Mouse (Mus musculus) gastrocnemius, postnatal 36 days (tissue): ENCODE data around the gene Gdpd5. TPM values are rescaled to one million over a fixed set of nuclear protein-coding genes. Genes with fewer than 3 reads are reported as not detected.
A peak's percentile ranks its signal among the peaks of the same experiment; 100 is the strongest.
"Not testable (repeated sequence)": the region's sequence is repeated elsewhere in the genome, so short reads cannot be mapped to it uniquely, and the experiment has no call there.

Source experiments
- DNase-seq, 2 experiments: peaks; one replicate each; pipeline ENCODE4 v3.0.0; 2022
- intact Hi-C: fragments of 180-260 bp; cut with DNase I; formaldehyde crosslinking; loops from one replicate; pipeline ENCODE4 v1.15.1; 2025
- total RNA-seq, 2 experiments: library from RNA; stranded (reverse); gene quantifications; 2 replicates each; pipeline ENCODE4 v1.2.3; 2021

Gdpd5 gene
- total RNA-seq, 2 experiments from 2014 or later = 2.6 to 4.6 TPM

DNA sequence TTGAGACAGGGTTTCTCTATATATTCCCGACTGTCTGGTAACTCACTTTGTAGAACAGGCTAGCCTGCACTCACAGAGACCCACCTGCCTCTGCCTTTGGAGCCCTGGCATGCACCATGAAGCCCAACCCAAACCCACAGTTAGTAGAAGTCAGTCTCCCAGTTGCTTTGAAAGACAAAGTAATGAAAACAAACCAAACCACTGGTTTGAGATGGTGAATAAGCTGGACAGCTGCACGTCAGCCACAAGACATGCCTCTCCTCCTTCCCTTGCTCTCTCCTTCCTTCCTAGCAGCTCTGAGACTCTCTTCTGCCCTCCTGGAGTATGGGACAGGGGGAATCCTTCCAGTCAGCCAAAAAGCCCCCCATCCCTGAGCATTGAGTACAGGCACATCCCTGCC lies 19.1 kb upstream of the Gdpd5 start:
- intact Hi-C loops = no loop called here
- no peak for DNase-seq

DNA sequence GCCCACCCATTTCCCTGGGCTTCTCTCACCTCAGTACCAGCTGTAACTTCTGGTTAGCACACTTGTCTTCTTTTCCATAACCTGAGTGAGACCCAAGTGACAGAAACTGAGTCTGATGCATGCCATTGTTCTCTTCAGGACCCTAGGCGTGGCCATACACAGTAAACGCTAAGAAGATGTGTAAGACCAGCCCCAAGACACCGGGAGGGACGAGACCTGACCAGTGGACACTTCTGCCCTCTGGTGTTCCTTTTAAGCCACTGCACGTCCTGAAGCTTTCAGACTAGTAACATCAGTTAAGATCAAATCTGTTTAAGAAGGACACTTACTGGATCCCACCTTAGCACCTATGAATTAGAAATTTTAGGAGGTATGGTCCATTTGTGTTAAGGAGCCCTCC lies 16.1 kb upstream of the Gdpd5 start:
- intact Hi-C loops = loop anchor here (1.0 kb wide), 1 partner anchor 32 kb away; no protein-coding TSS in a partner anchor

DNA sequence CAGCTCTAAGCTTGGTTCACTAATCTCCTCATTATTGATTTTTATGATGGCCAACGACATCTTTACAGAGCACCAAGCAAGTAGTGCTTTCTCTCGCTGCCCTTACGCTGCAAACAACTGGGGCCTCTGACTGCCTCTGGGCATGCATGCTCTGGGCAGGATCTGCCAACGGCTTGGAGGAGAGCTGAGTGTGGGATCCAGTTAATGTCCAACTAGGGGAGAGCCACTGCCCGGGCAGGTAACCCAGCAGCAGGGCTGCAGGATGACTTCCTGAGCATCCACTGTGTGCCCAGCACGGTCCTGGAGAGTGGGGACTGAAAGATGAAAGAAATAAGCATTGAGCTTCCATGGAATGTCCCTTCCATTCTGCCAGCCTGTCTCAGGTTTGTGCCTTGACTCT lies 14.5 kb upstream of the Gdpd5 start:
- intact Hi-C loops = no loop called here
- no peak for DNase-seq

More for the DNA sequence above, 16.1 kb upstream of the Gdpd5 start:
- peak in 1 of 2 experiments; percentile 71 for DNase-seq

GRCm38 (mm10) chr7:99374325-99374724 lies 6.9 kb upstream of the Gdpd5 start:
- DNase-seq, intact Hi-C loops: not testable (repeated sequence)

DNA sequence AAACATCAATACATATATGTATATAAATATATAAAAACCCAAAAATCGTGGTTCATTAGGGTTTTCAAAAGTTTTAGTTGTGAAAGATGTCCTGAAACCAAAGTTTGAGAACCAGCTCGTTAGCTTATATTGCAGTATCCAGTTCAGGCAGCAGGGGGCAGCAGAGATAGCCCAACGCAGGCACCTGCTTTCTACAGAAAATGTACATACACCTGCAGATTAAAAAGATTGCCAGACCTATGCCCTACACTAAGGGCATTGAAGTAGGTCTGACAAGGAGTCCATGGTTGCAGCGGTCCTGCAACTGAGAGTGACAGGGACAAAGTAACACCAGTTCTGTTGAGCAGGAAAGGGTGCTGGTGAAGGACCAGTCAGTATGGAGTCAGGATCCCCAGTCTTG lies 5.8 kb upstream of the Gdpd5 start:
- intact Hi-C loops = no loop called here
- peak; percentile 61 to 70 for DNase-seq

DNA sequence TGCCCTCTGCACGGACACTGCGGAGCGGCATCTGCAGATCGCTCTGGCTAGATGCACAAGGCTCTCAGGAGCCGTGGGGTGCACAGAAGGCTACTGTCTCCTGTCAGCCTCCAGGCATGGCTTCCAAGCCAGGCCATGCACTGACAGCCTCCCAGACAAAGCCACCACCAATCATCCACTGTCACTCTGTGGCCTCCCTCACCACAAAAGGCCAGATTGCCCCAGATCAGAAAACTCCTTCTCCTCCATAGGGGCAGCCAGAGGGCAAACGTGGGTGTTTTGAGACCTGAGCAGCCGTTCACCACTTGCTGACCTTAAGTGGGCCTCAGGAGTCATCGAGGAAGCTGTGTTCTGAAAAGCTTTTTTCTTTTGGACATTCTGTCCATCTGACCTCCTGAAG lies 2.3 kb upstream of the Gdpd5 start:
- intact Hi-C loops = no loop called here
- no peak for DNase-seq

- intact Hi-C loops = no loop called here
- no peak for DNase-seq
Measured at GRCm38 (mm10) chr7:99380491-99381213, 562 bp upstream of the Gdpd5 start.

DNA sequence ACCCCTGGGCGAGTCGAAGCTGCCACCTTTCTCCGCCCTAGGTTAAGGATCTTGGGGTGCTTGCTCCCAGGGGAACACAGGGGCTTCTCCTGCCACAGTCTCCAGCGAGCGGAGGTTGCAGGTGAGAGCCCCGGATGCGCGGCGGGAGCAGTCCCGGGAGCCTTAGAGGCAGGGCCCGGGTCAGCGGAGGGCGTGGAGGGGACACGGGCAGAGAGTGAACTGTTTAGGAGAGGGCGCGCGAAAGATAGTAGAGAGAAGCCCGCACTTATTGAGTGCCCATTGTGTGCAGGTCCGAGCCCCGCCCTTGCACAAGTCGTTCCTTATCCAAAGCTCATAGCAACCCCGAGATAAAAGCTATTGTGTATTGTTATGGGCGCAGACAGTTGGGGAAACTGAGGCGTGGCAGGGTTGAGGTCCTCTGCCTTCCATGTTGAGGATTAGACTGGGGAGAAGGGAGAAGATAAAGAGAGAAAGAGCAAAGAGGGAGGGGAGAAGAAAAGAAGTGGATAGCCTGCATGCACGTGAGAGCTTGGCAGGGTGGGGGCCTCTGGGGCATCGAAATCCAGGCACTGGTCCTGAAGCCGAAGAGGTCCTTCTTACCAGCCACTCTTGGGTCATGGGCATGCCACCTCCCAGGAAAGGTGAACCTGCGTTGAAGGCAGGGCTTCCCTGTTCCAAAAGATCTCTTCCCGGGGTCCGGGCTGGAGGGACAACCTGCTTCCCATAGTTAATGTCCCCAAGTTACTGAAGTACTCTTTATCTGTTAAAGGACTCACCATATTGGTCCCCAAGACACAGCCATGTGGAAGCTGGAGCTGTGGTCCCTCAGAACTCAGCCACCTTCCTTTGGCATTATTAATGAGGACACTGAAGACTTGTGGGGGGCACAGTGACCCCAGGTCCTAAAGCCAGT lies 1.1 kb downstream of the Gdpd5 start:
- no peak for DNase-seq
- intact Hi-C loops = no loop called here

DNA sequence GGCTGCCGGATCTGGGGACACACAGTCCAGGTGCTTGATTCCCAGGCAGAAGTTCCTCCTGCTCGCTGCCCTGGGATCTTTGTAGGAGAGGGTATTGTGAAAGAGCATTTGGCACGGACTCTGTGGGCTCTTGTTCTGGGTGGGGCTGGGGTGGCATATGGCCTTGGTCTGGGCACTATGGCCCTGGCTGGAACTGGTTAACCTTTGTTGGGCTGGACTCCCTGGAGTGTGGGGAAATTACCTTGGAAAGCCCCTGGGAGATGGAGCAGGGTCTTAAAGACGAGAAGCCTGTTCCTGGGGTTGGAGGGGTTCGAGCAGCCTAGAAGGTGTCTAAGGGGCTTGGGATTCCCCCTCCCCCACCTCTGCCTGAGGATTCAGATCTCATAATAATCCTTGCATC lies 2.0 kb downstream of the Gdpd5 start:
- no peak for DNase-seq
- intact Hi-C loops = no loop called here

GRCm38 (mm10) chr7:99384101-99384611 lies 2.9 kb downstream of the Gdpd5 start:
- intact Hi-C loops = no loop called here

GRCm38 (mm10) chr7:99386030-99386429 lies 4.8 kb downstream of the Gdpd5 start:
- intact Hi-C loops = no loop called here
- peak; percentile 60 to 71 for DNase-seq

More at GRCm38 (mm10) chr7:99384101-99384611, 2.9 kb downstream of the Gdpd5 start:
- DNase-seq = no peak

DNA sequence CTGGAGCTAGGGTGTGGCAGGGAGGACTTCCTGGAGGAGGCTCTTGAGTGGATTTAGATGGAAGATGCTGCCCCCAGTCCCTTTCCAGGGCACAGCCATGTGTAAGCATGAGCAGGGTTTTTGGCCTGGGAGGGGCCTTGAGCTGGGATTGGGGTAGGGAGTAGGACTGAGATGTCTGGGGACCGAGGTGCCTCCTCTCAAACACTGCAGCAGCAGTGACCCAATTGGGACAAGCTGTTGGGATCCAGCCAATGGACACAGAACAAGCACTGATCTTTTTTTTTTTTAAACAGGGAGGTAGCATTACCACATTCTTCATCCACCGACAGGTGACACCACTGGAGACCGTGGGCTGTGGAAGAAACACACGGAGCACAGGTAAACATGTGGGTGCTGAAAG lies 5.6 kb downstream of the Gdpd5 start:
- no peak for DNase-seq
- intact Hi-C loops = no loop called here

DNA sequence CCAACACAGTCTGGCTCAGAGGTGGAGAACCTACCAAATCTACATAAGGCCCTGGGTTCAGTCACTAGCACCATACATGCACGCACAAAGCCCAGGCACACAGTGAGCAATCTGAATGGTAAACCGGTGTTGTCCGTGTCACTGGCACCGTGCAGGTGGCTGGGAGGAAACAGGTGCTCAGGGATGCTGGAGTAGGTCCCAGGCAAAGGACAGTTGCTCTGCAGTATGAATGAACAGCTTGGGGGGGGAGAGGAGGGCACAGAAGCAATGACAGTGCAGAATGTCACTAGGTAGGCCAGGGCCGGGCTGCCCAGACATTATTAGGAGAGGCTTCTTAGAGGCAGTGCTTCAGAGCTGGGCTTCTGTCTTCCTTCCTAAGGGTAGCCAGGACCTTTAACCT lies 6.1 kb downstream of the Gdpd5 start:
- intact Hi-C loops = no loop called here
- DNase-seq = no peak

DNA sequence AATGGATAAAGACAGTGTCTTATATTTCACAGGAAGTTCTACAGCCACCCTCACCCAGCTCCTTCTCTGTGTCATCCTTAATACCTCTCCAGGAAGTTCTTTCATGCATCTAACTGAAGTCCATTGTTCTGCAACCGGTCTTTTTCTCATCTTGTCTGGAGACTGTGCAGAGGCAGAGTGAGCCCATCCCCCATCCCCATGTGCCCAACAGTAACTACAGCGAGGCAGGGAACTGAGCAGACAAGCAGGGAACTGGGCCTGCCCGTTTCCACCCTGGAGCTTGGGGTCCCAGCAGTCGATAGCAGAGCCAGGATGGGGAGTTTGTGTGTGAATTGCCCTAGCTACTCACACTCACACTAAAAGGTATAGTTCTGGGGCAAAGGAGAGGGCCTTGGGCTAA lies 9.3 kb downstream of the Gdpd5 start:
- DNase-seq = no peak
- intact Hi-C loops = no loop called here

- DNase-seq = no peak
- intact Hi-C loops = no loop called here
Measured at GRCm38 (mm10) chr7:99392696-99393095, 11.5 kb downstream of the Gdpd5 start.

GRCm38 (mm10) chr7:99393711-99394325 lies 12.6 kb downstream of the Gdpd5 start:
- intact Hi-C loops = no loop called here

DNA sequence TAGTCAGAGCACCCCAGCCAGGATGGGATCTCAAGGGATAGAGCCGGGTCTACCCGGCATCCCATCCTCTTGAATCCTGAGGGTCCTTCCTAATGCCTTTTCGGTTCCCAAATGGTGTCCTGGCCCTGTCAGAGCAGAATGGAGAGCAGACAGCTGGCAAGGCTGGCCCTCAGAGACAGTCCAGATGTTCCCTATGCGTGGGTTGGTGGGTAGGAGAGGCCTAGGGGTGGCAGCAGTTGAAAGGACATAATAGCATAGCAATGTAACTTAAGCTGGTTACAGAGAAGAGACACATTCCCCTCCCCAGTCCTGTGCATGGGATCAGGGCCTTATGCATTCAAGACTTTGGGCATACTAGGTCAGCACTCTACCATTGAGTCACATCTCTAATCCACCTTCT lies 14.2 kb downstream of the Gdpd5 start:
- no peak for DNase-seq
- intact Hi-C loops = no loop called here

More at GRCm38 (mm10) chr7:99393711-99394325, 12.6 kb downstream of the Gdpd5 start:
- no peak for DNase-seq

DNA sequence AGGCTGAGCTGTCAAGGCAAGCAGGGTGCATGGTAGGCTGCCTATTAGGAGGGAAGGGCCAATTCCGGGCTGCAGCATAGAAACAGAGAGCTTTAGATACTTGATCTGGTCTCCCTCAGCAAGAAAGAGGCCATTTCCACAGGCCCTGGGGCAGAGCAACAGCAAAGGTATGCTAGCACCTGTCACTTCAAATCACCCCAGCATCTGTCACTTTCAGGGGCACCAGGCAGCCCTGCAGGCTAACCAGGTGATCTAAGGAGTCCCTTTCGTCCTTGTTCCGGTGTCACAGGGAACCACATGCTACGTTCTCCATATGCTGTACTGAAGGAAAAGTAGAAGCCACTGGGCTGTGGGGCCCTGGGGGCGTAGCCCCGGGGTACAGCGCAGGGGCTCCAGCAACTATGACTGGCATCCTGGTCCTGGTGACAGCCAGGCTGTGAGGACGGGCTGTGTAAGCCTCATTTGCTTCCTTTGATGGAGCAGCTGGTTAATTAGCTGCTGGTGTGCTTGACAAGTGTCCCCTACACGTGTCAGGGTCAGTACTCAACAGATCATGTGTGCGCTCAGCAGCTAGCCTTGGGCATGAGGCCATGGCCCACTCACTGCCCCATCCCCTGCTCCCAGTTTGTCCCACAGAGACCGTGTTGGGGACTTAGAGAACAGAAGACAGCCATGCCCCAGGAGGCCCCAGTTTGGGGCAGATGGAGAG lies 14.8 kb downstream of the Gdpd5 start:
- DNase-seq = no peak
- intact Hi-C loops = no loop called here

GRCm38 (mm10) chr7:99396994-99397659 lies 15.9 kb downstream of the Gdpd5 start:
- no peak for DNase-seq
- intact Hi-C loops = no loop called here

DNA sequence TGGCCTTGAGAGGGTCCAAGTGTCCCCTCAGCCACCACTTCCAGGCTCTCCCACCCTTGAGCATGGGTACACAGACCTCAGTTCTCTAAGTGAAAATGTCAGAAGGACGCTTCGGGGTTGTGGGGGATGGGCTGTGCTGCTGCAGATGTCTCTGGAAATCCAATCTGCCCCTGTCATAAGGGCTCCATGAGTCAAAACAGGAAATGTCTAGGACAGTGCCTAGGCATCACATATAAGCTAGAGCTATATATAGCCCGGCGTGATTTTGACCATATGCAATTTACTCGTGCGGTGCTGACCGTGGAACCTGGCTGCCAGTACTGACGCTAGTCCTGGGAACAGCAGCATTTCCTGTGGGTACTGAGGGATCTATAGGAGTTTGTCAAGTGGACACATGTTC lies 20.2 kb downstream of the Gdpd5 start:
- DNase-seq = no peak
- intact Hi-C loops = no loop called here
